Mouse (Mus musculus) layer of hippocampus, postnatal 10 days (tissue): ENCODE measurements at regions not wholly inside any gene's neighbourhood (a gene's known extent, or its start where the extent isn't known, plus 50 kb on each side); places are given as distances from the start of the nearest gene placed in this dataset.

Source experiments
- DNase-seq, 2 experiments: peaks; one replicate each; pipeline ENCODE4 v3.0.0; 2021; ENCODE audit warnings: low spot score in 2 of 2

DNA sequence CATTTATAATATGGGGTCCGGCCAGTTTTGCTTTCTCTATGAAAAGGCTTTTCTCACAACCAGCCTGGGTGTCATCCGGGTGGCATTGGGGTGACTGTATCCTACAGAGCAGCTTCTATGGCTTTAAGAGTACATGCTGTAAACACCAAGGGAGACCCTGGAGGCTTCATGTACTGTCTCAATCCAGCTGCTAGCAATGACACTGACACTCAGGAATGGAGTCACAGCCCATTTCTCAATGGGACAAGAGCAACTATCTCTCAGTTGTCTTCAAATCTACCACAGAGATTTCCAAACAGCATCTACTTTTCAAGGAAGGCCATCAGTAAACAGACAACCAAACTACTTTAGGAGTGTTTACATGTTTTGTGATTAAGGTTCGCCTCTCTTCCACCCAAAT is 397.5 kb downstream of the Adamts20 start:
- no peak for DNase-seq

DNA sequence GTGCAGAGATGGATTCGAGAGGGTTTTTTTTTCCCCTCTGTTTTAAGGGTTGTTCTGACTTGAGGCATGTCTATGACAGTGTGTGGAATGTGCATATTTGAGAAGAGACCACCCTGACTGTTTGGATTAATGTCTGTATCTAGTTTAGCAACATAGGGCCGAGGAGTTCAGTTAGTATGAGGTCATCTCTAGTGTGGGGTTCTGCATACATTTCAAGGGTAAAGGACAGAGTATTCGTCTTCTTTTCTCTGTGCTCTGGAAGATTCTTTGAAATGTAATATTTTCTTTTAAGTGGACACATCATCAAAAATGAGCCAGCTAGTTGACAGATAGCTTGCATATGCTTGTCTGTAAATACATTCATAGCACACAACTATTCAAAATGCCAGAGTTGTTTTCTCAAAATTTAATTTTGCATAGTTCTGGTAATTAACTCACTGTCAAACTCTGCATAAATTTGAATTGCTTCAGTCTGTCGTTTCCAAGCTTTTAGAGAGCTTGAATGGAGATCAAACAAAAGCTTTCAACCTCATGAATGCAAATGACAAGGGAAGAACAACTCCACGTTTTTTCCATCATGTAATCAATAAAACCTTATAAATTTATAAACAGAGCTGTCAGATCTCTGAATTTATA is 415.5 kb downstream of the Adamts20 start:
- DNase-seq, result no peak

DNA sequence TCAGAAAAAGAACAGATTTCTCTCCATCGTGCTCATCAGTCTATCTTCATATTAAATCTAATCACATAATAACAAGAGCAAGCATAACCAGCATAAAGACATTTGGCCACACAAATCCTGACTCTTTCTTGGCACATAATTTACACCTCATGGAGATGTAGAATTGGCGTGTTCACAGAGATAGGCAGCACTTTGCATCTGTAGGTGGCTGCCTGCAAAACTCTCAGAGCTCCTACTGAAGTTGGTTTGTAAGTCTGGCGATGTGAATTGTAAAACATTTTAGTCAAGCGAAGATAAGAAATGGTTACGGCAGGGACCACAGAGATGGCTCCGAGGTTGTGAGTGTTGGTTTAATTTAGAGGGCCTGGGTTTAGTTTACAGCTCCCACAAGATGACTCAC is 419.0 kb downstream of the Adamts20 start:
- no peak for DNase-seq

DNA sequence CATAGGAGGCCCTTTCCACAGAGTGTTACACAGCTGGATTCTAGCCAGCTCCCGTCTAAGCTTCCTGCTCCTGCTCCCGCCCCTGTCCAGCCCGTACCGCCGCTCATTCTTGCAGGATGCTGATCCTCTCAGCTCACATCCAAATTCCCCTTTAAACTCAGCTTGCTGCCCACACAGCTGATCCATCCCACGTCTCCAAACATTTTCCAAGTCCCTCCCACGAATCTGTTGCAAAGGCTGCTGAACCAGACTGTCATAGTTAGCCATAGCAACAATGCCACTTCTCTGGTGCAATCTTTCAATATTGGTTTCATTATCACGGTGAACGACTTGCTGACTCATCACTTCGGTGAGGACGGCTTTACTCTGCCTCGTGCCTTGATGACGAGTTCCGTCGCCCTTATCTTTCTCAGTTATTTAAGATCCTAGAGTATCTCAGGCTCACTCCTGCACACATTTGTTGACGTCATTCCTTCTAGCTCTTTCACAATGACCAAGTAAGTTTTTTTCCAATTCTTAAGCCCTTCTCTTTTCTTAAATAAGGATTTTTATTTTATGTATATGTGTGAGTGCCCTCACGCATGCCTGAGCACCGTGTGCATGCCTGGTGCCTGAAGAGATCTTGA is 420.0 kb downstream of the Adamts20 start:
- DNase-seq, result peak; percentile 28

DNA sequence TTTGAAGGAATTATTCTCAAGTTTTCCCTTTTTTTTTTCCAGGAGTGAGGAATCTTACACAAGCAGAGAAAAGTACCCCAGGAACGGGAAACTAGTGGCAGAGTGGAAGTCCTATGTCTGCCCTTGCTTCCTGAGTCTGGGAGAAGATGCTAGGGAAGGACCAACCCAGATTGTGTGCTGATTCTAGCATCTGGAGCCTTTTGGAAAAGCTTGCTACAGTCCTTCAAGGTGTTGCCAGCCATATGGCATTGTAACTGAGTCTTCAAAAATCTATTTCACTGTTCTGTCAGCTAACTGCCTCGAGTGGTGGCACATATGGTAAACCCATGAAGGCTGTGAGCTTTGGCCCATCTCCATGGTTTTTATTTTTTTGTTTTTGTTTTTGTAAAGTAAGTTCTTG is 432.3 kb downstream of the Adamts20 start:
- no peak for DNase-seq

DNA sequence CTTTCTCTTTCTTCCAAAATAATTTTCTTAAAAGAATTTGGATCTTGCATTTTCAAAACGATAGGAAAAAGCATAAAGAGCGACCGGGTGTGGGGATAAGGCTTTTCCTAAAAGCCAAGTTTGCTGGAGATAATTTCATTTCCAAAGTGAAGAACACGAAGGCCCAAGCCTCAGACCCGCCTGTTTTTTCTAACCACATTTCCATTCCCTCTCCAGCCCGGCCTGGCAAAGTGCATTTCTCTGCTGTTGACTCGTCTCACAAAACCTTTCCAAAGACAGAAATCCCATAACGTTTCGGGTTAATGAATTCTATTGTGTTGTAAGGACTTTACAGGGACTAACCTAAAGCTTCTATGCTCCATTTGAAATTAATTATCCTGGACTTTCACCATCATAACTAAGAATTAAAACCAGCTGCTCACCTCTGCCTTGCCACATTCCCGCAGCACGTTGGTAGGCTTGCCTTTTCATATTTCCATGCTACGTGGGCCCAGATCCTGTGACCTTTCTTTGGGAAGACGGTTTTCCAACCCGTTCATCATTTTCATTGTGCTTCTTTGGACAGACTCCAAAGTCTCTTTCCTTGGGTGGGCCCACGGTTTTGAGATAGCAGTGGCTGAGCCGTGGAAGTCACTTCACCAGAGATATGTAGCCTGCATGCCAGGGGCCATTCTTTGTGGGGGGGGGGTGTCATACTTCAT is 430.5 kb upstream of the Prickle1 start:
- DNase-seq, result no peak

DNA sequence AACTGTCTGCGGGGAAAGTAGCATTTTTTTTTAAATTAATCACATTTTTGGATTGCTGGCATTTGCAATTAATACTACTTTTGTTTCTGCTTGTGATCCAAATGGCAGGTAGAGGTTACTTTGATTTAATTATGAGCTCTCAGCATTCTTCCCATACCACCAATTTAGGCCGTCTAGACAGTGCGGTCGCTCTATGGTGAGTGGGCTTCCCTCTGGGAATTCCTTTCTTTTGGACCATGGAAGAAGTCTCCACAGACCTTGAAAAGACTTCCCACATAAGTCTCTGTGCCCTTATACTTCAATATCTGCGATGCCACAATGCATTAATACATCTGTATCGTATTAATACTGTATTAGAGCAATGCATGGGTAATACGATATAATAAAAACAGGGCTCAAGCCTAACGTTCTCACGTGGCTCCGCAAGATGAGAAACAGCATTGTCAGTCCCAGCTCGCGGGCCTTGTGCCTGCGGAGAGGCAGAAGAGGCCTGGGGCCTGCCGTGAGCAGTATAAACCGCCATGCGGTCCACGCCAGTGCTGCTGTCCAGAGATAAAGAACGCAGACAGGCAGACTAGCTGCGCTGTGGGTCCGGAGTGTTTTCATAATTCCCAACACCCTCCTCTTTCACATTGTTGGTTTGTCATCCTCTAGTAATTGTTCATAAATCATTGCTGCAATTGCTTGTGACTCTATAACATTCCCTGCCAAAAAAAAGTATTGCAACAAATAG is 429.7 kb upstream of the Prickle1 start:
- DNase-seq, result no peak

DNA sequence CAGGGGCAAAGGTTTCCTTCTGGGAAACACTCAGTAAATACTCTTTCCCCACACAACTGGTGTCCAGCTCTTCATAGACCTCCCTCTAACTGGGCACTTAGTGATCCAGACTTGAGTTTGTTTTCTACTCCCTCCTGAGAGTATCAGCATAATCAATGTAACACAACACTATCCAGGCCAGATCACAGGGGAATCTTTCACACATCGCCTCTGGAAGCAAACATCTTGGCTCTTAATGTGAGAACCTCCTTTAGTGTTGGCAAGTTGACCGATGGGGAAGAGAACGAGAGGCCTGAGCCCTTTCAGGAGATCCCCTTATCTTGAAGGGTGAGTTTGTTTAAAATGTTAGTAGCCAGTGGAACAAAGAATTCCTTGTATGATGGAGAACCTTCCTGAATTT is 429.1 kb upstream of the Prickle1 start:
- DNase-seq, result no peak

DNA sequence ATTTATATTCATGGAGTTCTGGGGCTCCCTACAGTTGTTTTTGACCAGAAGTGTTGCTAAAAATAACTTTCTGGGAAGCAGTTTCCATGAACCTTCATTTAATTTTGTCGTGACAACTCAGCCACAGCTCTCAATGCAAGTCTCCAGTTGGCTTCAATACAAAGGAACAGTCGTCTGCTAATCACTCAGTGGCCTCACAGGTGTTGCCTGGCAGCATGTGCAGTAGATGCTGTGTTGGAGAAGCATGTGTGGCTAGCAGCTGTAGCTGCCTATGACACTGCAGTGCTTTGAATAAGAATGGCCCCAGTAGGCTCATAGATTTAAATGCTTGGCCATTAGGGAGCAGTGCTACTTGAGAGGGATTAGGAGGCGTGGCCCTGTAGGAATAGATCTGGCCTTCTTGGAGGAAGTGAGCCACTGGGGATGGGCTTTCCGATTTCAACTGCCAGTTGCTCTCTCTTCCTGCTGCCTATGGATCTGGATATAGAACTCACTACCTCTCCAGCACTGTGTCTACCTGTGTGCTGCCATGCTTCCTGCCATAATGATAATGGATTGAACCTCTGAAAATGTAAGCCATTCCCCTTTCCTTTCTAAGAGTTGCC is 428.5 kb upstream of the Prickle1 start:
- no peak for DNase-seq

DNA sequence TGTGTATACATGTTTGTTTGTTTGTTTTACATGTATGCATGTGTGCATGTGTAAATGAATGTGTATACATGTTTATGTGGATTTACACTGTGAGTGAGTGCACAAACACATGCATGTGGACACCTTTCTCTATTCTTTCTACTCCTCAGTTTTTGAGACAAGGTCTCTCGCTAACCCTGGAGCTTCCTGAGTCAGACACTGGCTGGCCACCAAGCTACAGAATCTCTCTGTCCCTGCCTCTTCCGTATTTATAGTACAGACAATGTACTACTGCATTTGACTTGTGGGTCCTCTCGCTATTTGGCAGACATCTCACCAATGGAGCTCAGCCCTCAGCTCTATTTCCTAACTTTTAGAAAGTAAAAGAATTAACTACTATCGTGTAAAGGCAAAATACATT is 427.8 kb upstream of the Prickle1 start:
- DNase-seq, result no peak

DNA sequence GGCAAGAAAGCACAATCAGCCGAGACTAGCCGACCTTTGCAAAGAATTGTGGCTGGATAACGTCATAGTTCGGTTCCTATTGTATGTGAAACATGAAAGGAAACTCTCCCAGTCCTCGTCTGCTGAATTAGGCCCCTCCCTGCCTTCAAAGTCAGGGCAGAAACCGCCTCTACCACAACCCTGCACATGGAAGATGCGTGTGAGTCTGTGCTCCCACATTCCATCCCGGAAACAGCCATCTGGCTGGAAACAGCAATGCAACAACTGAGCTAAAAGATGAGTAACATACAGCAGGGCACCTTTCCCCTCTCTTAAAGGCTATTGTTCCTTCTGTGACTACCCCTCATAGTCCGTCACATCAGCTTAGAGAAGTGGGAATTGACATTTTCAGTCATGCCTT is 422.1 kb upstream of the Prickle1 start:
- no peak for DNase-seq

DNA sequence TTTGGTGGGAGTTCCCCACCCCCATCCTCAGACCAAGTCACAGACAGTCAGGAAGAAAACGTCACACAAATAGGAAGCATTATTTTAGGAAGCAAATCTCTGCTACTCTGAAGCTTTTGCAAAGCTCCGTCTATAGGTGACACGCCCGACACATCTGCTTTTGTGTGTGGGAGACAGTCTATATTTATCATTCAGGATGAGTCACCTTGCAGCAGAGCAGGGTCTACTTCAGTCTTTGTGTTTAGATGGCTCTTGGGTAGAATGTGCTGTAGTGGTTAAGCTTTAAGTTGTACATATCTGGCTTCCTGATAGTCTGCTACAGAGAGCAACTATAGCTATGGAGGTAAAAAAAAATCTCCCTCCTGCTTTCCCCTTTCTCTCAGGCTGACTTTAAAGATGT is 415.8 kb upstream of the Prickle1 start:
- no peak for DNase-seq

DNA sequence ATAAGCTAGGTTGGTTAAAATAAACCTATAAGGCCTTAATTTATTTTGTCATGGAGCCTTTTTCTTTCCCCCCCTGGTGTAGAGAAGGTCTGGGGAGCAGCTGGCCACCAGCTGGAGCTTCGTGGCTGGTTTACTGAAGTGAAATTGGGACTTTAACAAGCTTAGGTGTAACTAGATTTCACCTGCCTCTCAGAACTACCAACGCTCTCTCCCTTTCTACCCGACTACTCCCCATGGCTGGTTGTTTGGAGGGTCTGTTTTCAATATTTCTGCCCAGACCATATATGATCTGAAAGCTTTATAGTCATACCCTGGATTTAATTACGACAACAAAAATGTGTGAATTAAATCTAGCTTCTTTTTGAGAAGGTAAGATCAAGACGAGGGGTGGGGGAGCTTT is 410.4 kb upstream of the Prickle1 start:
- no peak for DNase-seq

DNA sequence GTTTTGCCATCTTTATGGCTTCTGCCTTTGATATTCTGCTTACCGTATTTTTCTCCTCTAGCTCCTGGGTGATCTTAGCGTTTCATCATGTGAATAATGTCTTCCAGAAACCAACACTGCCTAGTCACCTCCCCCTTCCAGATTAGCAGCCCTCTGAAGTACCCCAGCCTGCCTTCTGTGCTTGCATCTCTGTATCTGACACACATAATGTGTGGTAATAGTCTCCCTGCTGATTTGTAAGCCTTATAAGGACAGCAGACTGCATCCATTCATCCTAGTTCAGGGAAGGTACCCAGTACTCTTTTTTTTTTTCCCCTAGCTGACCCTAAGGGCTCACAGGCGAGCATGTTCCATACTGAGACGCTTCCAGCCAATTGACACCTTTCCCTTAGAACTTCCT is 409.2 kb upstream of the Prickle1 start:
- no peak for DNase-seq

DNA sequence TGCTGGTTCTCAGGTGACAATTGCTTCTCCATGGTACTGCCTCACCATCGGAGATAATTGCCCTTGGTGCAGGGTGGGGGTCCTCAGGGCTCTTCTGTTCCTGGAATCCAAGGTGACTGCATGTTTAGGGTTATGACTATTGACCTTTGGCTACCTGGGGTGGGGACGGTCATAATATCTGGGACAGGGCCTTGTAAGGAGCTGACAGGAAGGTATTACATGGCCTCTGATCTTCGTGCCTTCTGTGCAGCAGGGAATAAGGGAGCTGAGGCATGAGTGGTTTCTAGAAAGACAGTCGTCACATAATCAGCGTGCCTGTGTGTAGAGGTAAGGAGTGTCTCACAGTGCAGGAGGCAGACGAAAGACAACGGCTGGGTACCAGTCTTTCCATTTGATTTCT is 407.5 kb upstream of the Prickle1 start:
- no peak for DNase-seq

DNA sequence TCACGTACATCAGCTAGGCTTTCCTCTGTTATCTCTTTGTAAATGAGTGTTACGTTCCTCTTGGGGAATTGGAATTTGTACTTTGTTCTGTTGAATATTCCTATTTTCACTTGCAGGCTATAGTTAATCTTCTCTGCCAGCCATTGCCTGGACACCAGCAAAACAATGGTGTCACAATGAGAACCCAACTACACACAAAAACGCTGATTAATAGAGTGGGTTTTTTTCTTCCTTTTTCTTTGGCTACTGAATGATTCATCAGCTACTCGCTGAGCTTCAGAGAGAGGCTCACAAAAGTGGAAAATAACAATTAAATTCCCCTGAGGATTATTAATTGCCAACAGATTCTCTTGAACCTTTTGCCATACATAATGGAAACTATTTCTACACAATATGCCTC is 398.9 kb upstream of the Prickle1 start:
- DNase-seq, result no peak

DNA sequence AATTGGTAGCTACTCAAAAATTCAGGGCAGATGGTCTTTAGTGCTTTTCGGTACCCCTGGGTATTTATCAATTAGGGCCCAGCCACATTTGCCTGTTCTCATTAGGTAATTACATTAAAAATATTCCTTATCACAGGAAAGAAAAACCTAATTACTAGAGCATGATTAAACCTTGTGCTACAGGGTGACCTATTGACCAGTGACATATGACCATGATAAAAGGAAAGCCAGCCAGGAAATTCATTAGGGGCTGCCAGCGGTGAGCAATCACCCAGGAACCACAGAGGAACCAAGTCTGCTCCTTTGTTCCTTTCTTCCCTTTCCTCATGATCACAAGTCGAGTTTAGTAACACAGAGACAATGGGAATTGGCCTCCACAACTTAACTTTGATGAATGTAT is 394.4 kb upstream of the Prickle1 start:
- DNase-seq, result no peak

DNA sequence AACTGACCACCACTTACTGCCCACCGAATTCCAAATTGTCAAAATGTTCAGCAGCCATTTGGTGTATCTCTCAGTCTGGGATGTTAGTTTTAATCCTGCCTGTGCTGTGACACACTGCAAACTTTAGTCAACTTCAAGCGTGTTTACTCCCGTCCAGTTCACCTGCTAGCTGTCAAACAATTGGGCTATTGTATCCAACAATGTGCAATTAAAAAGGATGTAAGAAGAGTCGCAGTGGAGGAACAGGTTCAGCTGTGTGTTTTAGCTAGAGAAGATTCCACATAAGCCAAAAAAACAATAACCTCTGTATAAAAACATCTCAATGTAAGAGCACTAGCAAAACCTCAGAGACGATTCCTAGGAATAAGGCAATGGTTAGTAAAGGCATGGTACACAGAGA is 392.7 kb upstream of the Prickle1 start:
- DNase-seq, result no peak

DNA sequence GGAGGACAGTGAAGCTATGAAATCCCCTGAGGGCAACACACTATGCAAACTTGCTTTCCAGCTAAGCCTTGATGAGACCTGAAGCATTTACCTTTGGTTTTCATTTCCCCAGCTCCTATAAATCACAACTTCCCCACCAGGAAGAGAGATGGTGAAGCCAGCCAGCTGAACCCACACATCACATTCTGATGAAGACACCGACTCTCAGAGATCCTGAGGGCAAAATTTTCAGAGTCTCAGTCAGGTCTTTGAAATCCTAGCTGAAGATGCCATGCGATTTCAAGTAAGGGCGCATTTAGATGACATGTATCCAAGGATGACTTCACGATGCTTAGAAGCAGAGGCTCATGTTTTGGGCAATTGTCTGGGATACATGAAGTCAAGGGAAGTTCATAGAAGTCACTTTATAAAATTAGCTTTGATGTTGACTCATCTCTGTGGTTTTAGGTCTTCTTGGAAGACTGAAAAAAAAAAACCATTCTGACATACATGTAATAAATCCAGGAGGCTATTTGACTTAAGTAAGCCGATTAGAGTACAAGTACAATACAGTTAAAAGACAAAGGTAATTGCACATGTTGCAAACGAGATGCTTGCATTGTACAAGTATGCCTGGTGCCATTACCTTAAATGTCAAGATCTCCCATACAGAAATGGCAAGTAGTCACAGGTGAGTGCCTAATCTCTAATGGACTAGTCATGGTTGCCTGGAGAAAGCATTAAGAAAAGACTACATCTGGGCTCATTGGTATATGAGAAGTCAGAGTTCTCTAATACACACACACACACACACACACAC is 391.1 kb upstream of the Prickle1 start:
- no peak for DNase-seq

DNA sequence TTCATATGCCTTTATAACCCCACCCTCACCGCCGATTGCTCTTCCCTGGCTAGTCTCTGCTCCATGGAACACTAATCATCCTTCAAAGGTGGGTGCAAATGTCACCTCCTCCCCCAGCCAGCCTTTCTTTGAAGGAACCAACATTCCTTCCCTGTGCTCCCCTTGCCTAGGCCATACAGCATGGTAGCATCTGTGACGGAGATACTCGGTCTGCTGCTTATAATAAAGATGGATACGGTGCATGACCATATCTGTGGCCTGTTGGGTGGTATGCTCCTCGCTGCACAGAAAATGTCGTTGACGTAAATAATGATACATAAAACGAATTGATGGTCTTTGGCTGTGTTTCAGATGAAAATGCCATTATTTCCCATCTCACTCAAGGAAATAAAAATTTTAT is 386.4 kb upstream of the Prickle1 start:
- no peak for DNase-seq

DNA sequence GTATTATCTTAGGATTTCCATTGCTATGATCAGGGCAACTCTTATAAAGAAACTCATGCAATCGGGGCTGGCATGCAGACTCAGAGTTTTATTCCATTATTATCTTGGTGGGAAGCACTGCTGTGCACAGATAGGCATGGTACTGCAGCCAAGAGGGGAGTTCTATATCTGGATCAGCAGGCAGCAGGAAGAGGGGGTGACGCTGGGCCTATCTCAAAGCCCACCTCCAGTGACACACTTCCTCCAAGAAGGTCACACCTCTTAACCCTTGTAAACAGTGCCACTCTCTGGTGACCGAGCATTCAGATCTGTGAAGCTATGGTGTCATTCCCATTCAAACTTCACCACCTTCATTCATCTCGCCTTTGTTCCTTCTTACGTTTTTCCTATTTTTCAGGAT is 381.8 kb upstream of the Prickle1 start:
- DNase-seq, result no peak
